Mouse (Mus musculus) G1E (cell line): ENCODE results near the gene Pgrmc2.

Experiments
- CTCF ChIP-seq: IDR thresholded peaks from 2 replicates; pipeline ENCODE4 v1.5.1; 2012; ENCODE audit warnings: low read depth, low read length, inconsistent platforms, mixed read lengths
- GATA2 ChIP-seq: IDR thresholded peaks from 2 replicates; pipeline ENCODE4 v1.6.1; 2012; ENCODE audit warnings: low read depth, low read length, inconsistent platforms, borderline replicate concordance

- no peak for TF ChIP-seq GATA2
- no peak for TF ChIP-seq CTCF
These were observed 44.4 kb downstream of the Pgrmc2 start for GRCm38 (mm10) chr3:41038297-41038916.
